Mouse (Mus musculus): ENCODE results near the gene Fbxw5. TPM values are rescaled to one million over a fixed set of nuclear protein-coding genes. Genes with fewer than 3 reads are reported as not detected.
A peak's percentile ranks its signal among the peaks of the same experiment; 100 is the strongest.
"Not testable (repeated sequence)": the region's sequence is repeated elsewhere in the genome, so short reads cannot be mapped to it uniquely, and the experiment has no call there.

Gene Fbxw5
- polyA plus RNA-seq, 1 experiment from 2014 or later = 64.2 TPM

DNA sequence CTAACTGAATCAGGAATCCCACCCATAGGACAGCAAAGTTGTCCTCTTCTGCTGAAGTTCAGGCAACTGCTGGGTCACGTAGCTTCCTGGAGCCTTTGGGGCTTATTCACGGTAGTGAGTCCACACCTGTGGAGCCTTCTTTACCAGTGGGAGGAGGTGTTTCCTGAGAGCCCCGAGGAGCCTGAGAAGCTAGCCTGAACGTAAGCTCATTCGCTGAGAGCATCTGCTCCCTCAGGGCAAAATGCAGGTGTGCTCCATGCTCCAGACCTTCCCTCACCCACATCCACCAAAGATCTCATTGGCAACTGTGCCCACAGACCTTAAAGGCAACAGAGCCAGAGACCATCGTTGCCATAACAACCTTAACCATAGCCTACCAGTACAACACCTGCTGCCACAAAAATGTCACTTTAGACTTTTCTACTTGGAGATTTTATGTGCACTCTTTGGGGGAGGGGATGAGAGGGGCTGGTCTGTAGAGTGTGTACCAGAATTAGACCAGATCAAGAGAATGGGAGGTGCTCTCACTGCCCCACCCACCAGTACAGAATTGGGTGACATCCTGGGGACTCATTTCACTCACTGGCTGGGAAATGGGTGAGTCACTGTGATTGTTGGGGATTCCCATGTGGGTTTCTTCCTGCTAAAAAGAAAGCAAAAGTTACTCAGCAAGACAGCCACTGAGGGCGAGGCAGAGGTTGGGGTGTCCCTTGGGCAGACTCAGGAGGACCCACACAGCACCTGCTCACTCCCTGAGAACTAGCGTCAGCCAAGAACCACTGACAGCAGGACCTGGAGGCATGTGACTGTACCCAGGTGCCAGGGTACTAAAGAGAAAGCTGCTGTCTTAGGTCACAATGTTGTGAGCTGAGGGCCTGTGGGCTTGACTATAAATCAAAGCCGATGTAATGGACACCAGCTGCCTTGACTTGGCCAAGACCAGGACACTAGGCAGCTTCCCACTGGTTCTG lies 48.8 kb downstream of the Fbxw5 start:
- Histone ChIP-seq H3K9ac (ENCODE audit: low read depth, low read length) (no peak overlapping the region), H3K27me3 (ENCODE audit: control insufficient read depth, insufficient read depth, low read length) (no peaks in the 10 kb centered on the region), H3K36me3 (ENCODE audit: control insufficient read depth, insufficient read depth, low read length) (no peaks in the 10 kb centered on the region), H3K4me2 (replicated peaks; ENCODE audit: low read depth, low read length) (no peak overlapping the region), H3K4me3 (ENCODE audit: low read depth, low read length) (no peak overlapping the region), H3K4me1 (replicated peaks; ENCODE audit: control insufficient read depth, insufficient read depth, low read length) (no peaks in the 10 kb centered on the region), H3K9me3 (ENCODE audit: control insufficient read depth, low read length) (no peaks in the 10 kb centered on the region), H3K27ac (ENCODE audit: low read depth, low read length) (no peak overlapping the region)
- DNase-seq (ENCODE audit: low spot score) (no peak), ATAC-seq (ENCODE audit: low FRiP score) (no peak)
- 82% methylated on average over 9 of the region's 9 CpGs for WGBS

DNA sequence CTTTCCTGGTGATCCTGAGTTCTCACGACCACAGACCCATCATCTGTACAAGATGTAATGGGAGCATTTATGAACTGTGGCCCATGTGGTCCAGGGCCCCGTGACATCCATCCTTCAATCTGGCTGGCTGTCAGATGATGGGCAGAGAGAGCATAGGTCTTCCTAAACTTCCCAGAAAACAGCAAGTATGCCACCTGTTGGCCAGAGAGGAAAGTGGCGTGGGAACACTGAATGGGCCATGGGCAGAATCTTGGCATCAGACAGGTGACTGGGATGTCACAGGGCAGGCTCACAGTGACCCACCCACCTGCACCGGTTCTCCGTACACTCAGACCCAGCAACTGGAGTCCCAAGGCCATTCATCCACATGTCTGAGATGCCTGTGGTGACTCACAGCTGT lies 50.6 kb downstream of the Fbxw5 start:
- ATAC-seq (ENCODE audit: low FRiP score) (no peak), DNase-seq (ENCODE audit: low spot score) (peak; percentile 41)
- Histone ChIP-seq H3K4me1 (replicated peaks; ENCODE audit: control insufficient read depth, insufficient read depth, low read length) (no peaks in the 10 kb centered on the region), H3K36me3 (ENCODE audit: control insufficient read depth, insufficient read depth, low read length) (no peaks in the 10 kb centered on the region), H3K4me2 (replicated peaks; ENCODE audit: low read depth, low read length) (no peak overlapping the region), H3K27ac (ENCODE audit: low read depth, low read length) (no peak overlapping the region), H3K9me3 (ENCODE audit: control insufficient read depth, low read length) (no peaks in the 10 kb centered on the region), H3K9ac (ENCODE audit: low read depth, low read length) (no peak overlapping the region), H3K27me3 (ENCODE audit: control insufficient read depth, insufficient read depth, low read length) (no peaks in the 10 kb centered on the region), H3K4me3 (ENCODE audit: low read depth, low read length) (no peak overlapping the region)
- WGBS = 27% methylated on average over 5 of the region's 5 CpGs

DNA sequence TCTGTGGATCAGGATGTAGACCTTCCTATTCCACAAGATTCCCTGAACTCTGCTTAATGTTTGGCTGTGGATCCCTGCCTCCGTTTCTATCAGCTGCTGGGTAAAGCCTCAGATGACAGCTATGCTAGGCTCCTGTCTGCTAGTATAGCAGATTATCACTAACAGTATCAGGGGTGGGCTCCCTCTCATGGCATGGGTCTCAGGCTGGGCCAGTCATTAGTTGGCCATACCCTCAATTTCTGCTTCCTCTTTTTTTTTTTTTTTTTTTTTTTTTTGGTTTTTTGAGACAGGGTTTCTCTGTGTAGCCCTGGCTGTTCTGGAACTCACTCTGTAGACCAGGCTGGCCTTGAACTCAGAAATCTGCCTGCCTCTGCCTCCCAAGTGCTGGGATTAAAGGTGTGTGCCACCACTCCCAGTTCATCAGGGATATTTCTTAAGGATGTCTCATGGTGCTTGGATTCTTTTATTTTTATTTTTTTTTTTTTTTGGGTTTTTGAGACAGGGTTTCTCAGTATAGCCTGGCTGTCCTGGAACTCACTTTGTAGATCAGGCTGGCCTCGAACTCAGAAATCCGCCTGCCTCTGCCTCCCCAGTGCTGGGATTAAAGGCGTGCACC lies 52.7 kb downstream of the Fbxw5 start:
- H3K9me3 ChIP-seq (ENCODE audit: control insufficient read depth, low read length); ATAC-seq (ENCODE audit: low FRiP score); H3K27ac ChIP-seq (ENCODE audit: low read depth, low read length); H3K4me3 ChIP-seq (ENCODE audit: low read depth, low read length); H3K27me3 ChIP-seq (ENCODE audit: control insufficient read depth, insufficient read depth, low read length); H3K4me2 ChIP-seq (replicated peaks; ENCODE audit: low read depth, low read length); H3K36me3 ChIP-seq (ENCODE audit: control insufficient read depth, insufficient read depth, low read length); DNase-seq (ENCODE audit: low spot score); H3K4me1 ChIP-seq (replicated peaks; ENCODE audit: control insufficient read depth, insufficient read depth, low read length); H3K9ac ChIP-seq (ENCODE audit: low read depth, low read length): not testable (repeated sequence)
- WGBS = 80% methylated on average over 4 of the region's 4 CpGs

Other genes with a start within 250 kb of the Fbxw5 start
- 12.2 and 14.6 TPM in 2 replicates for gene Tmem203, start 245.3 kb upstream of the Fbxw5 start, polyA plus RNA-seq (2014; fragmentation: Nextera tagmentation; extraction: Ambion mirVana)
- 4.0 and 4.5 TPM in 2 replicates for gene Tprn, start 238.1 kb upstream of the Fbxw5 start, polyA plus RNA-seq (2014; fragmentation: Nextera tagmentation; extraction: Ambion mirVana)
- gene Ssna1, start 228.3 kb upstream of the Fbxw5 start, polyA plus RNA-seq (2014; fragmentation: Nextera tagmentation; extraction: Ambion mirVana) = 244 and 248 TPM in 2 replicates
- 107 and 110 TPM in 2 replicates for gene Anapc2, start 228.3 kb upstream of the Fbxw5 start, polyA plus RNA-seq (2014; fragmentation: Nextera tagmentation; extraction: Ambion mirVana)
- gene Tmem210, start 212.6 kb upstream of the Fbxw5 start, polyA plus RNA-seq (2014; fragmentation: Nextera tagmentation; extraction: Ambion mirVana) = not detected in 2 replicates
- not detected in 2 replicates for gene Lrrc26, start 210.8 kb upstream of the Fbxw5 start, polyA plus RNA-seq (2014; fragmentation: Nextera tagmentation; extraction: Ambion mirVana)
- gene Grin1, start 181.6 kb upstream of the Fbxw5 start, polyA plus RNA-seq (2014; fragmentation: Nextera tagmentation; extraction: Ambion mirVana) = 3.6 and 3.9 TPM in 2 replicates
- gene Man1b1, start 168.4 kb upstream of the Fbxw5 start, polyA plus RNA-seq (2014; fragmentation: Nextera tagmentation; extraction: Ambion mirVana) = 86.7 and 133 TPM in 2 replicates
- gene Dpp7, start 144.4 kb upstream of the Fbxw5 start, polyA plus RNA-seq (2014; fragmentation: Nextera tagmentation; extraction: Ambion mirVana) = 13.4 and 21.3 TPM in 2 replicates
- 4.1 and 6.5 TPM in 2 replicates for gene Uap1l1, start 135.1 kb upstream of the Fbxw5 start, polyA plus RNA-seq (2014; fragmentation: Nextera tagmentation; extraction: Ambion mirVana)
- gene Sapcd2, start 128.4 kb upstream of the Fbxw5 start, polyA plus RNA-seq (2014; fragmentation: Nextera tagmentation; extraction: Ambion mirVana) = 41.0 and 45.2 TPM in 2 replicates
- 0.21 TPM in 1 of 2 replicates, not detected in the other for gene Entpd2, start 104.9 kb upstream of the Fbxw5 start, polyA plus RNA-seq (2014; fragmentation: Nextera tagmentation; extraction: Ambion mirVana)
- gene Npdc1, start 101.4 kb upstream of the Fbxw5 start, polyA plus RNA-seq (2014; fragmentation: Nextera tagmentation; extraction: Ambion mirVana) = 123 and 151 TPM in 2 replicates
- gene Fut7, start 77.5 kb upstream of the Fbxw5 start, polyA plus RNA-seq (2014; fragmentation: Nextera tagmentation; extraction: Ambion mirVana) = 0.11 TPM in 1 of 2 replicates, not detected in the other
- gene Abca2, start 72.0 kb upstream of the Fbxw5 start, polyA plus RNA-seq (2014; fragmentation: Nextera tagmentation; extraction: Ambion mirVana) = 3.5 and 3.7 TPM in 2 replicates
- 0.57 TPM in 1 of 2 replicates, not detected in the other for gene Clic3, start 43.9 kb upstream of the Fbxw5 start, polyA plus RNA-seq (2014; fragmentation: Nextera tagmentation; extraction: Ambion mirVana)
- 27.6 and 28.0 TPM in 2 replicates for gene Paxx, start 39.7 kb upstream of the Fbxw5 start, polyA plus RNA-seq (2014; fragmentation: Nextera tagmentation; extraction: Ambion mirVana)
- 0.39 and 0.64 TPM in 2 replicates for gene Ptgds, start 30.7 kb upstream of the Fbxw5 start, polyA plus RNA-seq (2014; fragmentation: Nextera tagmentation; extraction: Ambion mirVana)
- not detected in 2 replicates for gene Lcn12, start 6.8 kb upstream of the Fbxw5 start, polyA plus RNA-seq (2014; fragmentation: Nextera tagmentation; extraction: Ambion mirVana)
- gene C8g, start 969 bp downstream of the Fbxw5 start, polyA plus RNA-seq (2014; fragmentation: Nextera tagmentation; extraction: Ambion mirVana) = 4.0 and 6.1 TPM in 2 replicates
- gene Traf2, start 46.2 kb downstream of the Fbxw5 start, polyA plus RNA-seq (2014; fragmentation: Nextera tagmentation; extraction: Ambion mirVana) = 25.3 and 32.3 TPM in 2 replicates
- 380 and 436 TPM in 2 replicates for gene Edf1, start 57.1 kb downstream of the Fbxw5 start, polyA plus RNA-seq (2014; fragmentation: Nextera tagmentation; extraction: Ambion mirVana)
- 3.0 and 4.2 TPM in 2 replicates for gene Mamdc4, start 74.1 kb downstream of the Fbxw5 start, polyA plus RNA-seq (2014; fragmentation: Nextera tagmentation; extraction: Ambion mirVana)
- 161 and 167 TPM in 2 replicates for gene Phpt1, start 74.5 kb downstream of the Fbxw5 start, polyA plus RNA-seq (2014; fragmentation: Nextera tagmentation; extraction: Ambion mirVana)
- gene Ajm1, start 81.0 kb downstream of the Fbxw5 start, polyA plus RNA-seq (2014; fragmentation: Nextera tagmentation; extraction: Ambion mirVana) = 0.38 and 0.59 TPM in 2 replicates
- gene Rabl6, start 107.8 kb downstream of the Fbxw5 start, polyA plus RNA-seq (2014; fragmentation: Nextera tagmentation; extraction: Ambion mirVana) = 53.3 and 55.3 TPM in 2 replicates
- 0.14 and 0.22 TPM in 2 replicates for gene Ccdc183, start 116.9 kb downstream of the Fbxw5 start, polyA plus RNA-seq (2014; fragmentation: Nextera tagmentation; extraction: Ambion mirVana)
- gene Tmem141, start 121.3 kb downstream of the Fbxw5 start, polyA plus RNA-seq (2014; fragmentation: Nextera tagmentation; extraction: Ambion mirVana) = 17.6 and 18.0 TPM in 2 replicates
- 0.57 and 0.82 TPM in 2 replicates for gene Fcna, start 127.3 kb downstream of the Fbxw5 start, polyA plus RNA-seq (2014; fragmentation: Nextera tagmentation; extraction: Ambion mirVana)
- not detected in 2 replicates for gene Lcn8, start 152.4 kb downstream of the Fbxw5 start, polyA plus RNA-seq (2014; fragmentation: Nextera tagmentation; extraction: Ambion mirVana)
- gene Lcn5, start 157.2 kb downstream of the Fbxw5 start, polyA plus RNA-seq (2014; fragmentation: Nextera tagmentation; extraction: Ambion mirVana) = not detected in 2 replicates
- not detected in 2 replicates for gene Lcn6, start 176.0 kb downstream of the Fbxw5 start, polyA plus RNA-seq (2014; fragmentation: Nextera tagmentation; extraction: Ambion mirVana)
- 0.20 TPM in 1 of 2 replicates, not detected in the other for gene Lcn10, start 182.0 kb downstream of the Fbxw5 start, polyA plus RNA-seq (2014; fragmentation: Nextera tagmentation; extraction: Ambion mirVana)
- gene Obp2a, start 199.3 kb downstream of the Fbxw5 start, polyA plus RNA-seq (2014; fragmentation: Nextera tagmentation; extraction: Ambion mirVana) = not detected in 2 replicates
- 65.1 and 71.6 TPM in 2 replicates for gene Bmyc, start 206.0 kb downstream of the Fbxw5 start, polyA plus RNA-seq (2014; fragmentation: Nextera tagmentation; extraction: Ambion mirVana)
- gene Obp2b, start 236.3 kb downstream of the Fbxw5 start, polyA plus RNA-seq (2014; fragmentation: Nextera tagmentation; extraction: Ambion mirVana) = not detected in 2 replicates

Measured in hindbrain, embryonic 11.5 days (tissue).